Mouse (Mus musculus) forebrain, postnatal 0 days (tissue): ENCODE data around the gene Lpar6. TPM values are rescaled to one million over a fixed set of nuclear protein-coding genes. Genes with fewer than 3 reads are reported as not detected.
A peak's percentile ranks its signal among the peaks of the same experiment; 100 is the strongest.

Experiments
- ATAC-seq: fragments of 200-750 bp; cut with Nextera tagmentation; 2 replicates; pipeline ENCODE4 v1.8.0; 2017; ENCODE audit warnings: mild to moderate bottlenecking, moderate library complexity
- DNase-seq: peaks from one replicate; pipeline ENCODE4 v3.0.0-alpha.2; 2015
- H3K27ac ChIP-seq: fragments of 300-500 bp; sonication (generic); 2 replicates; pipeline ENCODE4 v1.5.1; 2014; ENCODE audit warnings: low read depth, mild to moderate bottlenecking, antibody characterized with exemption, low read length, moderate library complexity, mixed read lengths
- H3K27me3 ChIP-seq: fragments of 300-500 bp; sonication (generic); 2 replicates; pipeline ENCODE4 v1.6.1; 2014; ENCODE audit warnings: mild to moderate bottlenecking, low read length, mixed read lengths; ENCODE audit not compliant: insufficient read depth
- H3K36me3 ChIP-seq: fragments of 300-500 bp; sonication (generic); 2 replicates; pipeline ENCODE4 v1.6.1; 2014; ENCODE audit warnings: mild to moderate bottlenecking, moderate library complexity; ENCODE audit not compliant: insufficient read depth
- H3K4me1 ChIP-seq: fragments of 300-500 bp; sonication (generic); 2 replicates; pipeline ENCODE4 v1.6.1; 2014; ENCODE audit warnings: antibody characterized with exemption; ENCODE audit not compliant: insufficient read depth
- H3K4me2 ChIP-seq: fragments of 300-500 bp; sonication (generic); 2 replicates; pipeline ENCODE4 v1.6.1; 2014; ENCODE audit warnings: low read depth, mild to moderate bottlenecking, moderate library complexity
- H3K4me3 ChIP-seq: fragments of 300-500 bp; sonication (generic); 2 replicates; pipeline ENCODE4 v1.5.1; 2014; ENCODE audit warnings: low read depth, low read length, mixed read lengths
- H3K9ac ChIP-seq: fragments of 300-500 bp; sonication (generic); 2 replicates; pipeline ENCODE4 v1.6.1; 2014; ENCODE audit warnings: mild to moderate bottlenecking
- H3K9me3 ChIP-seq: fragments of 300-500 bp; sonication (generic); 2 replicates; pipeline ENCODE4 v1.6.1; 2016; ENCODE audit warnings: low read length
- CTCF ChIP-seq: sonication (generic); IDR thresholded peaks from 2 replicates; pipeline ENCODE4 v1.5.1; 2016; ENCODE audit warnings: antibody characterized with exemption, control low read depth, low read depth
- WGBS: fragments of 180-500 bp; shearing (Covaris S2); extraction: QIAGEN DNeasy Blood & Tissue Kit; methylation state at CpG from one replicate; pipeline ENCODE4 v1.1.7; 2014; 5-methylcytosine and 5-hydroxymethylcytosine counted together
- polyA plus RNA-seq: library from polyadenylated mRNA; unstranded; fragments of >200 nt; fragmentation: Nextera tagmentation; extraction: Ambion mirVana; gene quantifications from 2 replicates; pipeline ENCODE4 v1.2.1, GENCODE M21; 2015
- total RNA-seq: library from RNA; depleted of rRNA; stranded (reverse); fragments of >200 nt; gene quantifications from 2 replicates; pipeline ENCODE4 v1.2.3, GENCODE M21; 2014

Gene Lpar6
- total and polyA plus RNA-seq, 2 experiments from 2014 or later, result 1.8 to 2.6 TPM

- ATAC-seq, result no peak
- H3K4me1 ChIP-seq, result peaks cover 6% of the 10 kb centered on the region; the same call in 1 of the 2 replicates
- 5% methylated on average over 6 of the region's 6 CpGs for WGBS
- no peaks in the 10 kb centered on the region for H3K27me3 ChIP-seq
- H3K27ac ChIP-seq, result no peak overlapping the region
- no peak for TF ChIP-seq CTCF
- H3K4me2 ChIP-seq, result peak overlapping the region; percentile 51
- H3K36me3 ChIP-seq, result no peaks in the 10 kb centered on the region
- no peaks in the 10 kb centered on the region for H3K9me3 ChIP-seq
- H3K4me3 ChIP-seq, result peak overlapping the region; percentile 36
- DNase-seq, result peak; percentile 26
- H3K9ac ChIP-seq, result peak overlapping the region; percentile 42
Observed at GRCm38 (mm10) chr14:73239291-73239690, 1.6 kb downstream of the Lpar6 start.

- Histone ChIP-seq H3K27me3 (no peaks in the 10 kb centered on the region), H3K9ac (no peak overlapping the region), H3K36me3 (no peaks in the 10 kb centered on the region), H3K9me3 (no peaks in the 10 kb centered on the region), H3K4me3 (no peak overlapping the region), H3K4me2 (no peak overlapping the region), H3K27ac (no peak overlapping the region), H3K4me1 (peaks cover 6% of the 10 kb centered on the region; the same call in 1 of the 2 replicates)
- 47% methylated on average over 3 of the region's 3 CpGs for WGBS
- no peak for TF ChIP-seq CTCF
- no peak for DNase-seq
- no peak for ATAC-seq
Observed at GRCm38 (mm10) chr14:73239857-73240256, 2.2 kb downstream of the Lpar6 start.

DNA sequence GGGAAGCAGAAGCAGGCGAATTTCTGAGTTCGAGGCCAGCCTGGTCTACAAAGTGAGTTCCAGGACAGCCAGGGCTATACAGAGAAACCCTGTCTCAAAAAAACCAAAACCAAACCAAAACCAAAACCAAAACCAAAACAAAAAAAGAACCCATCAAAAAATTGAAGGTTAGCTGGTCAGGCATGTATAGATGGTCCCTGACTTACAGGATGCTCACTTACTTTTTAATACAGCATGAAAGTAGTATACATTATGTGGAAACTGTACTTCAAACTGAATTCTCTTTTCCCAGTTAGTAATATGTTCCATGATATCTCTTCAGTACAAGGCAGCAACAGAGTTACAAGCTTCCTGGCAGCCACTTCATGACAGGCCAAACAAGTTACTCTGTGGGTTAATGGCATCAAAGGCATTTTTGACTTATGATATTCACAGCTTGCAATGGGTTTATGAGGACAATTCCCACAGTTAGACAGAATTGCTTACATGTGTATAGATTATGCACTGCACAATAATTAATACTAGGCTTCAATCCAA, 6.4 kb downstream of the Lpar6 start:
- no peak overlapping the region for H3K4me2 ChIP-seq
- DNase-seq, result no peak
- no peaks in the 10 kb centered on the region for H3K9me3 ChIP-seq
- H3K4me1 ChIP-seq, result no peaks in the 10 kb centered on the region
- ATAC-seq, result no peak
- H3K27me3 ChIP-seq, result no peaks in the 10 kb centered on the region
- H3K27ac ChIP-seq, result no peak overlapping the region
- H3K36me3 ChIP-seq, result no peaks in the 10 kb centered on the region
- no peak overlapping the region for H3K4me3 ChIP-seq
- WGBS, result 94% methylated on average over 2 of the region's 2 CpGs
- H3K9ac ChIP-seq, result no peak overlapping the region
- no peak for TF ChIP-seq CTCF

GRCm38 (mm10) chr14:73250056-73250455, 12.4 kb downstream of the Lpar6 start:
- no peak for TF ChIP-seq CTCF
- H3K9ac ChIP-seq, result no peak overlapping the region
- H3K4me2 ChIP-seq, result no peak overlapping the region
- no peaks in the 10 kb centered on the region for H3K36me3 ChIP-seq
- H3K27me3 ChIP-seq, result no peaks in the 10 kb centered on the region
- no peak overlapping the region for H3K4me3 ChIP-seq
- no peaks in the 10 kb centered on the region for H3K4me1 ChIP-seq
- no peaks in the 10 kb centered on the region for H3K9me3 ChIP-seq
- 95% methylated on average over 2 of the region's 2 CpGs for WGBS
- DNase-seq (no peak), ATAC-seq (no peak)
- H3K27ac ChIP-seq, result no peak overlapping the region

GRCm38 (mm10) chr14:73252276-73252675, 14.6 kb downstream of the Lpar6 start:
- no peak overlapping the region for H3K4me2 ChIP-seq
- no peak overlapping the region for H3K4me3 ChIP-seq
- H3K36me3 ChIP-seq, result no peaks in the 10 kb centered on the region
- no peak for TF ChIP-seq CTCF
- 45% methylated on average over 2 of the region's 2 CpGs for WGBS
- no peak for ATAC-seq
- H3K27me3 ChIP-seq, result no peaks in the 10 kb centered on the region
- DNase-seq, result no peak
- H3K9me3 ChIP-seq, result no peaks in the 10 kb centered on the region
- no peak overlapping the region for H3K9ac ChIP-seq
- H3K4me1 ChIP-seq, result no peaks in the 10 kb centered on the region
- H3K27ac ChIP-seq, result no peak overlapping the region

- no peaks in the 10 kb centered on the region for H3K4me1 ChIP-seq
- no peak overlapping the region for H3K4me2 ChIP-seq
- H3K36me3 ChIP-seq, result no peaks in the 10 kb centered on the region
- DNase-seq, result no peak
- TF ChIP-seq CTCF, result no peak
- H3K9ac ChIP-seq, result no peak overlapping the region
- no peaks in the 10 kb centered on the region for H3K27me3 ChIP-seq
- H3K4me3 ChIP-seq, result no peak overlapping the region
- WGBS, result 57% methylated on average over 6 of the region's 6 CpGs
- no peak for ATAC-seq
- no peaks in the 10 kb centered on the region for H3K9me3 ChIP-seq
- no peak overlapping the region for H3K27ac ChIP-seq
Observed at GRCm38 (mm10) chr14:73253453-73254251, 16.0 kb downstream of the Lpar6 start.

DNA sequence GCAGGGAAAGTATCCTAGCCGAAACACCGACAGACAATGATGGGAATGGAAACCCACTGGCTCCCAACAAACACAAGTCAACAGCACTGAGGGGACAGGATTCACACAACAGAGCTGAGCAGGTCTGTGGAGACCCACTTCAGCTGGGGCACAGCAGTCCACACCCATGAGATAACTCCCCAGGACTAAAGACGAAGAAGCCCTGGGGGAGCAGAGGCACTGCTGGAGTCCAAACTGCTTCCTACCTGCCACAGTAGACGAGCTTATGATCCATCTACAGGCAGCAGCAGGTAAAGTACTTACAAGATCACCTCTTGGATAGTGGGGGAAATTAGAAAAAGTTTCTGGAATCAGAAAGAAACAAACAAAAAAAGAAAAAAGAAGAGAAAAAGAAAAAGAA, 16.7 kb downstream of the Lpar6 start:
- Histone ChIP-seq H3K36me3 (no peaks in the 10 kb centered on the region), H3K27ac (no peak overlapping the region), H3K4me1 (no peaks in the 10 kb centered on the region), H3K4me2 (no peak overlapping the region), H3K27me3 (no peaks in the 10 kb centered on the region), H3K4me3 (no peak overlapping the region), H3K9me3 (no peaks in the 10 kb centered on the region), H3K9ac (no peak overlapping the region)
- TF ChIP-seq CTCF, result no peak
- DNase-seq, result no peak
- no peak for ATAC-seq
- WGBS, result 68% methylated on average over 4 of the region's 4 CpGs
